Mouse (Mus musculus) ovary, postnatal 14 days (tissue): ENCODE measurements at regions not wholly inside any gene's neighbourhood (a gene's known extent, or its start where the extent isn't known, plus 50 kb on each side); places are given as distances from the start of the nearest gene placed in this dataset.
"Not testable (repeated sequence)": the region's sequence is repeated elsewhere in the genome, so short reads cannot be mapped to it uniquely, and the experiment has no call there.

Experiments
- DNase-seq: peaks from one replicate; pipeline ENCODE4 v3.0.0; 2022; ENCODE audit warnings: low spot score

DNA sequence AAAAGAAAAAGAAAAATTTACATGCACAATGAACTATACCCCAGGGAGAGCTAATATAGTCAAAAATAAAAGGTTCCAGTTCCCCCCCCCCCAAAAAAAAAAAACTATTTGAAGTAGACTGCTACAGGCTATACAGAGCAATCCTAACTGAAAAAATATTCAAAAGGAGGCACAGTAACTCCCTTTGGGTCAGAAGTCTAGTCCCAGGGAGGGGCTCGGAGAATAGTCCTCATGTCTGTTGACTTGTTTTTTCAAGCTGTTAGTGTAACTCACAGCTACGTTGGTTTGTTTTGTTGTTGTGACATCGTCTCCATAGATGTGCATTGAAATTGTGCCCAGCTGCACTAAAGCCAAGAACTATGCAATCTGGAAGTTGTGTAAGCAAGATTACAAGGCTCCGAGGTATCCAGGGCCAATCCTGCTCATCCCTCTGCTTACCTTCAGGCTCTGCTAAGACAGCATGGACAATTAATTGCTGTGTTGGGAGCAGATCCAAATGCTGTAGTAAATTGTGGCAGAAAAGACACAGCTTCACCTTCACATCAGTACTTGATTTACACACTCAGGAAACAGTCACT lies 137.2 kb upstream of the Pnpt1 start:
- DNase-seq: peak; percentile 25

- no peak for DNase-seq
Observed at GRCm38 (mm10) chr11:28998314-28999106, 132.0 kb upstream of the Pnpt1 start.

DNA sequence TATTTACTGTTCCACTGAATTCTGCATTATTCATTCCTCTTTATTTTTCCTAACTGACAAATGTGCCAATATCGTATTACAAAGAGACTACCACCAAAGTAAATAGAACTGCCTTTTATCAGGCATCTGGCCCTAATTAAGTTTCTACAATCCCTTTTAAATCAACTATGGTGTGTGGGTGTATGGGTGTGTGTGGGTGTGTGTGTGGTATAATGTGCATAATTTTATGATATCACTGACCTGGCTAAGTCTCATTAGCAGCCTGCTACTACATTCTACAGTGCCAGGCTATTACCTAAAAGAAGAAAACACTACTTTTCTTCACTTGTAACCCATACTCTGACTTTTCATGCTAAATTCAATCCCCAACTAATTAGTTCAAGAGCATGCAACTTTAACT lies 131.3 kb upstream of the Pnpt1 start:
- no peak for DNase-seq

DNA sequence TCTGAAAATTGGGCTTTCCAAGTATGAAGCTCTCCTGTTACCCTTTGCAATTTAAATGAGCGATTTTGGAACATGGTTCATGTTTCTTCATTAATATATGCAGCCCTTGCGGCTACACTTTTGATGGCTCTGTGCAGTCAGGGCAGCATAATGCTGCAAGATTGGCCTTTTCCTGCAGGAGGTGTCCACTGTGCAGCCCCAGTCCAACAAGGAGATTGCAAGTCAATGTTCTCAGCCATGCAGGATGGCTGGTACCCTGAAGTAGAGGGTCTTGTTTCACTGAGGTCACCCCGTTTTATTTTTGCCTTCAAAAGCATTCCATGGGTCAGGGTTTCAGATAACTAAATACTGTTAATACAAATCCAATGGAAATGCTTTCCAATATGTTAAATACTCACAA lies 130.9 kb upstream of the Pnpt1 start:
- DNase-seq: no peak

- DNase-seq: no peak
Observed at GRCm38 (mm10) chr11:29000212-29000611, 130.3 kb upstream of the Pnpt1 start.

GRCm38 (mm10) chr11:29017406-29017805 lies 113.1 kb upstream of the Pnpt1 start:
- no peak for DNase-seq

DNA sequence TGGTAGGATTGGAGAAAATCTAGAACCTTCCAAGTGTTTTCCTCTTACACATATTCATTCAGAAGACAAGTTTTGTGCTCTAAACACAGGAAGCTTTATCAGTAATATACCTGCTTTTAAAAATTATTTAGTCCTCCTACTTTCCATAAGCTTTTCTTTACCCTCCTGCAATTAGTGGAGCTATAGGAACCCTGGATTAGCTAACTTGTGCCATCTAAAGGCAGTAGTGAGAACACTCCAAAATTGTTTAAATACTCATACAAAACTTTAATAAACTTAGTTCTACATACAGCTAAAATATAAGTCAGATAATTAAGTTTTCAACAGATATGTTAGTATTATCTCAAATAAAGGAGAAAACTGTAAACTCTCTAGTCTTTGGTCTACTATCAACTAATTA lies 89.7 kb upstream of the Pnpt1 start:
- no peak for DNase-seq

- DNase-seq: not testable (repeated sequence)
Observed at GRCm38 (mm10) chr11:29047985-29048610, 82.4 kb upstream of the Pnpt1 start.

GRCm38 (mm10) chr11:29052625-29053024 lies 77.9 kb upstream of the Pnpt1 start:
- no peak for DNase-seq

DNA sequence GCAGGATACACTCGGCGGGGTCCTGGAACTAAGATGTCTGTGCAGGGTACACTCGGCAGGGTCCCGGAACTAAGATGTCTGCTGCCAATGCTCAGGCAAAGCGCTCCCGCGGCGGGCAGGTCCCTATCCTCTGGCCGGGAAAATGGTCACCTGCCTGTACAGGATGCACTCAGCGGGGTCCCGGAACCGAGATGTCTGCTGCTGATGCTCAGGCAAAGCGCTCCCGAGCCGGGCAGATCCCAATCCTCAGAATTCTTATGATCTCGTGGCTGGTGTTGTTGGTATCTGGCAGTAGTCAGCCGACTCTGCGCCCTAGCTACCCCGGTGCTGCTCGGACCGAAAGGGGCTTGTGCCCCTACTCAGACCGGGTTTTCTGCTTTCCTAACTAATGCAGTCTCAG lies 61.0 kb upstream of the Pnpt1 start:
- DNase-seq: not testable (repeated sequence)

- no peak for DNase-seq
Observed at GRCm38 (mm10) chr11:29072231-29072630, 58.3 kb upstream of the Pnpt1 start.
